Mouse (Mus musculus) lung, adult 2 months (tissue): ENCODE results near the gene Pla2r1.

Source experiments
- CTCF ChIP-seq: fragments of 200-500 bp; IDR thresholded peaks from 2 replicates; pipeline ENCODE4 v1.5.1; 2011; ENCODE audit warnings: mild to moderate bottlenecking, low read length, control low read depth; ENCODE audit not compliant: insufficient read depth
- POLR2A ChIP-seq: fragments of 200-500 bp; IDR thresholded peaks from 2 replicates; pipeline ENCODE4 v1.6.1; 2011; ENCODE audit warnings: low read depth, mild to moderate bottlenecking, control low read depth, low read length, borderline replicate concordance; ENCODE audit errors: extremely low read depth

DNA sequence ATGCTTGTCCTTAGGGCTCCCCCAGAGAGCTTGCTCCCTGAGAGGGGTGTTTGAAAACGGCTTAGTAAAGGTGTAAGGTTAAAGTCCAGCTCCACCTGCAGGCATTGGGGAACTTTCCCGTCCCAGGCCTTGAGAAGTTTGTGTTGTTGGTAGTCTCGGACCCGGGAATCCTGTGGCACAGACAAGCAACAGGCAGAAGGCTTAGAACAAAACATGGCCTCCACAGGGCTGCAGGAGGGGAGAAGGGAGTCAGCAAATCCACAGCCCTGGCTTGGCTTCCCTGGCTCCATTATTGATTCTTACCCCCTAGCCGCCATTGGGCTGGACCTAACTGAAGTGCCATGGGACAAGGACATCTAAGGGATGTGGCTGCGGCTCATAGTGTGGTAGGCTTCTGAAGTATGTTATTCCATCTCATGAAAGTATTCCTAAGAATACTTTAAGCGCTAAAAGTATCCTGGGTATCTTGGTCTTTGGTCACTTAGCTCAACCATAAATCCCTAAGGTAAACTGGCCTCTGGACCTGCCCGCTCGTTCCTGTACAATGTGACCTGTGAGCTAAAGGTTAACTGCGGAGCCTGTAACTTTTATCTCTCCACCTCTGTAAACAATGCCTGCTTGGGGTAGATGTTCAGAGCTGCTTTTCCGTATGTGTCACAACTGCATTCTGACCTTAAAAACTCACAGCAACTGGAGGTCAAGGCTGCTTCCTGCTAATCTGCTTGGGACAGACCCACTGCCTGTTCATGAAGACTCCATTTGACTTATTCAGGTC, 142.9 kb downstream of the Pla2r1 start:
- TF ChIP-seq CTCF (no peak), POLR2A (no peak)
